Mouse (Mus musculus): Measurements from ENCODE around the gene Csnk1g2.
"Not testable (repeated sequence)": the region's sequence is repeated elsewhere in the genome, so short reads cannot be mapped to it uniquely, and the experiment has no call there.

The Csnk1g2 gene

GRCm38 (mm10) chr10:80623457-80624191 is 986 bp downstream of the Csnk1g2 start:
- DNase-seq: peak; percentile 84

GRCm38 (mm10) chr10:80625764-80626163 is 3.1 kb downstream of the Csnk1g2 start:
- no peak for DNase-seq

- no peak for DNase-seq
Observed at GRCm38 (mm10) chr10:80627685-80628084, 5.0 kb downstream of the Csnk1g2 start.

- no peak for DNase-seq
Observed at GRCm38 (mm10) chr10:80628925-80629324, 6.3 kb downstream of the Csnk1g2 start.

GRCm38 (mm10) chr10:80635345-80635744 is 12.7 kb downstream of the Csnk1g2 start:
- no peak for DNase-seq

- no peak for DNase-seq
Observed at GRCm38 (mm10) chr10:80646936-80647335, 24.3 kb downstream of the Csnk1g2 start.

- DNase-seq: not testable (repeated sequence)
Observed at GRCm38 (mm10) chr10:80649910-80650309, 27.3 kb downstream of the Csnk1g2 start.

GRCm38 (mm10) chr10:80650392-80650791 is 27.8 kb downstream of the Csnk1g2 start:
- no peak for DNase-seq

GRCm38 (mm10) chr10:80653156-80653720 is 30.6 kb downstream of the Csnk1g2 start:
- no peak for DNase-seq

- no peak for DNase-seq
Observed at GRCm38 (mm10) chr10:80654866-80655265, 32.2 kb downstream of the Csnk1g2 start.

- no peak for DNase-seq
Observed at GRCm38 (mm10) chr10:80655406-80656129, 32.9 kb downstream of the Csnk1g2 start.

- peak; percentile 100 for DNase-seq
Observed at GRCm38 (mm10) chr10:80656130-80656862, 33.7 kb downstream of the Csnk1g2 start.

GRCm38 (mm10) chr10:80656863-80657623 is 34.4 kb downstream of the Csnk1g2 start, which contains the start of gene Btbd2:
Btbd2 (minus strand) TSS chr10:80657071.
- peak; percentile 69 for DNase-seq

GRCm38 (mm10) chr10:80658194-80658840 is 35.7 kb downstream of the Csnk1g2 start:
- no peak for DNase-seq

GRCm38 (mm10) chr10:80658841-80659202 is 36.2 kb downstream of the Csnk1g2 start:
- DNase-seq: peak; percentile 56

GRCm38 (mm10) chr10:80659213-80659612 is 36.6 kb downstream of the Csnk1g2 start:
- DNase-seq: peak; percentile 90

- DNase-seq: peak; percentile 96
Observed at GRCm38 (mm10) chr10:80661149-80661548, 38.5 kb downstream of the Csnk1g2 start.

GRCm38 (mm10) chr10:80663485-80664196 is 41.0 kb downstream of the Csnk1g2 start:
- DNase-seq: peak; percentile 55

GRCm38 (mm10) chr10:80664197-80665015 is 41.8 kb downstream of the Csnk1g2 start:
- peak; percentile 47 for DNase-seq

GRCm38 (mm10) chr10:80665016-80665380 is 42.4 kb downstream of the Csnk1g2 start:
- DNase-seq: no peak

Measured in thymus, postnatal 4 days (tissue).